Mouse (Mus musculus): Measurements from ENCODE around the gene Gm42674. TPM values are rescaled to one million over a fixed set of nuclear protein-coding genes. Genes with fewer than 3 reads are reported as not detected.

Gene Gm42674
- polyA plus RNA-seq, 1 experiment from 2014 or later, result not detected

DNA sequence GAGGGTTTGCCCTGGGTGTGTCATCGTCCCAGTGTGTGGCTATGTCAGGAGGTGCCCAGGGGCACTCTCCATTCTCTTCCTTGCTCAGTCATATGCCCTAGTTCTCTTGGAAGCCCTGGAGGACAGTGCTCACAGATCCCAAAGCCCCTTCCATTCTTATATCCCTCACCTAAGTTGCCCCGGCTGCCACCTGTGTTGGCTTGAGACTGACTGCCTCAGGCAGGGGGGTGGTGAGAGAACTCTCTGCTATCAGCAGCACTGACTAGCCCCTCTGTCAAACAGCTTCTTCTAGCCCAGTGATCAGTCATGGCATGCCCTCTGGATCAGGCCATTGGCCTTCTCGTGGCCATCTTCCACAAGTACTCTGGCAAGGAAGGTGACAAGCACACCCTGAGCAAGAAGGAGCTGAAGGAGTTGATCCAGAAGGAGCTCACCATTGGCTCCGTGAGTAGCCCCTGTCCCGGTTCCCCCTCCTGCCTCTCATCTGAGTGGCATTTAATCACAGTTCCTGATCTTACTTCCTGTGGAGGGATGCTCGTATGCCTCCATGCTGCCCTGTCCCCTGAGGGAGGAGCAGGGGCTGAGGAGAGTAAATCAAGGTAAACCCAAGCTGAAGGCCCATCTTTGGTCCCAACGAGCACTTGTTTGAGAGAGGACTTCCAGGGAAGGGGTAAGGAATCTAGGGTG, 11.9 kb downstream of the Gm42674 start:
- H3K4me1 ChIP-seq (replicated peaks; ENCODE audit: insufficient read depth, low read length), result peaks cover 8% of the 10 kb centered on the region
- no peaks in the 10 kb centered on the region for H3K36me3 ChIP-seq (ENCODE audit: insufficient read depth, low read length)
- 49% methylated on average over 7 of the region's 7 CpGs for WGBS
- H3K4me2 ChIP-seq (ENCODE audit: low read length), result peak overlapping the region; percentile 72
- ATAC-seq (replicated peaks; ENCODE audit: low FRiP score, low read depth) (no peak), DNase-seq (ENCODE audit: low spot score) (no peak)
- H3K4me3 ChIP-seq (replicated peaks; ENCODE audit: low read depth, low read length), result peak overlapping the region; percentile 40
- H3K9me3 ChIP-seq (replicated peaks; ENCODE audit: low read length), result no peaks in the 10 kb centered on the region
- H3K27ac ChIP-seq, result peak overlapping the region; percentile 48; the same call in 1 of the 2 replicates
- H3K9ac ChIP-seq (ENCODE audit: low read depth, low read length), result peak overlapping the region; percentile 60
- TF ChIP-seq CTCF (IDR thresholded peaks at IDR 0.05; ENCODE audit: low read depth), result no peak
- no peaks in the 10 kb centered on the region for H3K27me3 ChIP-seq (ENCODE audit: insufficient read depth, low read length)

- H3K9me3 ChIP-seq (replicated peaks; ENCODE audit: low read length), result no peaks in the 10 kb centered on the region
- no peak overlapping the region for H3K9ac ChIP-seq (ENCODE audit: low read depth, low read length)
- peak overlapping the region; percentile 72 for H3K4me2 ChIP-seq (ENCODE audit: low read length)
- peaks cover 8% of the 10 kb centered on the region for H3K4me1 ChIP-seq (replicated peaks; ENCODE audit: insufficient read depth, low read length)
- 0 out of 2 replicates have a peak overlapping the region, but pooled peaks have one; percentile 48 for H3K27ac ChIP-seq
- 69% methylated on average over 6 of the region's 6 CpGs for WGBS
- no peaks in the 10 kb centered on the region for H3K27me3 ChIP-seq (ENCODE audit: insufficient read depth, low read length)
- no peak for TF ChIP-seq CTCF (IDR thresholded peaks at IDR 0.05; ENCODE audit: low read depth)
- DNase-seq (ENCODE audit: low spot score) (no peak), ATAC-seq (replicated peaks; ENCODE audit: low FRiP score, low read depth) (no peak)
- H3K4me3 ChIP-seq (replicated peaks; ENCODE audit: low read depth, low read length), result peak overlapping the region; percentile 40; the same call in 1 of the 2 replicates
- no peaks in the 10 kb centered on the region for H3K36me3 ChIP-seq (ENCODE audit: insufficient read depth, low read length)
These were observed 12.4 kb downstream of the Gm42674 start for GRCm38 (mm10) chr3:90614148-90614530.

- H3K4me3 ChIP-seq (replicated peaks; ENCODE audit: low read depth, low read length), result no peak overlapping the region
- no peak overlapping the region for H3K27ac ChIP-seq
- peak overlapping the region; percentile 72 for H3K4me2 ChIP-seq (ENCODE audit: low read length)
- H3K27me3 ChIP-seq (ENCODE audit: insufficient read depth, low read length), result no peaks in the 10 kb centered on the region
- TF ChIP-seq CTCF (IDR thresholded peaks at IDR 0.05; ENCODE audit: low read depth), result no peak
- no peak for ATAC-seq (replicated peaks; ENCODE audit: low FRiP score, low read depth)
- H3K4me1 ChIP-seq (replicated peaks; ENCODE audit: insufficient read depth, low read length), result peaks cover 8% of the 10 kb centered on the region
- DNase-seq (ENCODE audit: low spot score), result no peak
- H3K9me3 ChIP-seq (replicated peaks; ENCODE audit: low read length), result no peaks in the 10 kb centered on the region
- no peaks in the 10 kb centered on the region for H3K36me3 ChIP-seq (ENCODE audit: insufficient read depth, low read length)
- 0 out of 2 replicates have a peak overlapping the region, but pooled peaks have one; percentile 13 for H3K9ac ChIP-seq (ENCODE audit: low read depth, low read length)
- WGBS, result 74% methylated on average over 11 of the region's 11 CpGs
These were observed 13.0 kb downstream of the Gm42674 start for GRCm38 (mm10) chr3:90614611-90615251.

DNA sequence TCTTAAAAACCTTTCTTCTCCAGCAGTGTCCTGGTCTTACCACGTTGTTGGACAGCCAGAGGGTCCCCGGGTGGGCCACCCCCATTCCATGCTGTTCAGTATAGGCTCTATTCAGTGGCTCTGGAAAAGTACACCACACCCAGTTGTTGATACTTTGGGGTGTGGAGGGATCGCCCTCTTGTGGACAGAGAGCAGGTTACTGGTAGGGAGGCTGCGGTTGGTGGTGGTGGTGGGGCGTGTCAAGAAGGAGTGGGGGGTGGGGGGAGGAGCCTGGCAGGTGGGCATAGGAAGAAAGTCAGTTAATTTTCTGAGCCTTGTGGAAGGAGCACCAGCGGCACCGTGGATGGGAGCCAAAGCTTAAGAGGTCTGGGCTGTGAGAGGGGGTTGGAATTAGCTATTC, 13.7 kb downstream of the Gm42674 start:
- H3K9ac ChIP-seq (ENCODE audit: low read depth, low read length), result no peak overlapping the region
- no peak overlapping the region for H3K27ac ChIP-seq
- ATAC-seq (replicated peaks; ENCODE audit: low FRiP score, low read depth), result peak; percentile 77
- H3K36me3 ChIP-seq (ENCODE audit: insufficient read depth, low read length), result no peaks in the 10 kb centered on the region
- 5% methylated on average over 7 of the region's 7 CpGs for WGBS
- no peak overlapping the region for H3K4me3 ChIP-seq (replicated peaks; ENCODE audit: low read depth, low read length)
- H3K9me3 ChIP-seq (replicated peaks; ENCODE audit: low read length), result no peaks in the 10 kb centered on the region
- no peaks in the 10 kb centered on the region for H3K27me3 ChIP-seq (ENCODE audit: insufficient read depth, low read length)
- H3K4me1 ChIP-seq (replicated peaks; ENCODE audit: insufficient read depth, low read length), result peaks cover 8% of the 10 kb centered on the region
- TF ChIP-seq CTCF (IDR thresholded peaks at IDR 0.05; ENCODE audit: low read depth), result peak; percentile 88
- peak; percentile 93 for DNase-seq (ENCODE audit: low spot score)
- peak overlapping the region; percentile 72; the same call in 1 of the 2 replicates for H3K4me2 ChIP-seq (ENCODE audit: low read length)

DNA sequence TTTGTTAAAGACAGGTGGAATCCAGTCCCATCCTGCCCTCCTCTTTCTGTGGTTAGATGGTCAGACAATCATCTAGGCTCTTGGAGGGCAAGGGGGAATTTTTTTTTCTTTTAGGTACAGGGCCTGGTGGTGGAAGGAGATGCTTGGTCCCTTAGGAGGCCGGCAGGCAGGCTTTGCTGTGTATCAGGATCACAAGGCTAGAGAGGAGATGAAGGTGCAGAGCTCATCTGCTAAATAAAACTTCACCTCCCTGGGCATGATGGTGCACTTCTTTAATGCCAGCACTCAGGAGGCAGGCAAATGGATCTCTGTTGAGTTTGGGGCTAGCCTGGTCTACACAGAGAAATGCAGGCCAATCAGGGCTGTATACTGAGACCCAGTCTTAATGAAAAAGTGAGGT, 14.2 kb downstream of the Gm42674 start:
- 71% methylated on average over 1 of the region's 1 CpGs for WGBS
- ATAC-seq (replicated peaks; ENCODE audit: low FRiP score, low read depth), result no peak
- TF ChIP-seq CTCF (IDR thresholded peaks at IDR 0.05; ENCODE audit: low read depth), result no peak

DNA sequence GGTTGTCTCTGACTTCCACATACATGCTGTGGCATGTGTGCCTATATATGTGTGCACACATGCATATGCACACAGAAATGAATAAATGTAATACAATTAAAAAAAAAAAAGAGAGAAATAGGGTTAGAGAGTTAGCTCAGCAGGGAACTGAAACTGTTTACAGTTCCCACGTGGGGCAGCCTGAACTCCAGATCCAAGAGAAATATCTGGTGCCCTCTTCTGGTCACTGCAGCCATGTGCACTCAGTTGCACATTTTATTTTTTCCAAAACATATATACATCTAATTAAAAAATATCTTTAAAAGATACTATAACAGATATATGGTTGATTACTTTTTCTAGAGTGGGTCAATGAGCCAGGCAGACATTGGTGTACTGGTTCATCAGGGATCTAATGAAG, 15.9 kb downstream of the Gm42674 start:
- Histone ChIP-seq H3K9ac (ENCODE audit: low read depth, low read length) (no peak overlapping the region), H3K27ac (no peak overlapping the region), H3K4me3 (replicated peaks; ENCODE audit: low read depth, low read length) (no peak overlapping the region), H3K4me2 (ENCODE audit: low read length) (no peak overlapping the region), H3K36me3 (ENCODE audit: insufficient read depth, low read length) (no peaks in the 10 kb centered on the region), H3K4me1 (replicated peaks; ENCODE audit: insufficient read depth, low read length) (peaks cover 5% of the 10 kb centered on the region), H3K27me3 (ENCODE audit: insufficient read depth, low read length) (no peaks in the 10 kb centered on the region), H3K9me3 (replicated peaks; ENCODE audit: low read length) (no peaks in the 10 kb centered on the region)
- WGBS, result 10% methylated on average over 1 of the region's 1 CpGs
- ATAC-seq (replicated peaks; ENCODE audit: low FRiP score, low read depth), result no peak
- DNase-seq (ENCODE audit: low spot score), result no peak
- TF ChIP-seq CTCF (IDR thresholded peaks at IDR 0.05; ENCODE audit: low read depth), result peak; percentile 42; the same call in 1 of the 2 replicates

More for the DNA sequence above, 14.2 kb downstream of the Gm42674 start:
- Histone ChIP-seq H3K9me3 (replicated peaks; ENCODE audit: low read length) (no peaks in the 10 kb centered on the region), H3K36me3 (ENCODE audit: insufficient read depth, low read length) (no peaks in the 10 kb centered on the region), H3K4me3 (replicated peaks; ENCODE audit: low read depth, low read length) (no peak overlapping the region), H3K27me3 (ENCODE audit: insufficient read depth, low read length) (no peaks in the 10 kb centered on the region), H3K27ac (no peak overlapping the region), H3K4me1 (replicated peaks; ENCODE audit: insufficient read depth, low read length) (peaks cover 8% of the 10 kb centered on the region), H3K9ac (ENCODE audit: low read depth, low read length) (no peak overlapping the region), H3K4me2 (ENCODE audit: low read length) (no peak overlapping the region)
- no peak for DNase-seq (ENCODE audit: low spot score)

Data from kidney, postnatal 0 days (tissue).